Mouse (Mus musculus): ENCODE data around the gene Ubl7. TPM values are rescaled to one million over a fixed set of nuclear protein-coding genes. Genes with fewer than 3 reads are reported as not detected.

Gene Ubl7
- total and polyA plus RNA-seq, 3 experiments = 24.7 to 81.1 (median 37.3) TPM

DNA sequence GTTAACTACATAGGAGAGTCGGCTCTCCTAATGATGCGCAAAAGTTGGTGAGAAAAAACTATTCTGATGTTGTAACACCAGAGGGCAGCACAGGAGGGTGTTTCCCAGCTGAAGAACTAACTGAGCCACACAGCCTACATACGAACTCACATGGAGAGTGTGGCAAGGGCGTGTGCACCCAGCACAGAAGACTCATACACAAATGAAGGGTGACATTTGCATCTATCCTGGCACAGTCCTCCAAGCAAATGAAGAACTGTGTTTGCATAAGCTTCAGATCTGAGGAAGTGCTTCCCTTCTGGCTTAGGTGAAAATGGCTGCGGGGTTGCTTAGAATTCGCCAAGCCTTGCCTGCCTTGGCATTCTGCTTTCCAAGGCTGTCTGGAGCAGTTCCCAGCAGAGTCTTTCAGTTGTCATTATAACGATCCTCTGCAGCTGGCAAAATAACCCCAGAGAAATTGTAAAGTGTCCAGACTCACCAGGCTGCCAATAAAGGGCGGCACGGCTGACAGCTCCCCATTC is 48.8 kb upstream of the Ubl7 start (continued):
- 0 out of 2 replicates have a peak, but pooled peaks have one; percentile 34 for TF ChIP-seq MEF2A (IDR thresholded peaks at IDR 0.05; ENCODE audit: borderline replicate concordance, low read depth, low read length)
- TF ChIP-seq JUN (IDR thresholded peaks at IDR 0.05; ENCODE audit: insufficient read depth, low read depth, low read length) = 0 out of 2 replicates have a peak, but pooled peaks have one; percentile 17
- TF ChIP-seq POLR2A (IDR thresholded peaks at IDR 0.05; ENCODE audit: low read depth, low read length) = no peak
- TF ChIP-seq PAX5 (IDR thresholded peaks at IDR 0.05; ENCODE audit: low read length) = no peak

DNA sequence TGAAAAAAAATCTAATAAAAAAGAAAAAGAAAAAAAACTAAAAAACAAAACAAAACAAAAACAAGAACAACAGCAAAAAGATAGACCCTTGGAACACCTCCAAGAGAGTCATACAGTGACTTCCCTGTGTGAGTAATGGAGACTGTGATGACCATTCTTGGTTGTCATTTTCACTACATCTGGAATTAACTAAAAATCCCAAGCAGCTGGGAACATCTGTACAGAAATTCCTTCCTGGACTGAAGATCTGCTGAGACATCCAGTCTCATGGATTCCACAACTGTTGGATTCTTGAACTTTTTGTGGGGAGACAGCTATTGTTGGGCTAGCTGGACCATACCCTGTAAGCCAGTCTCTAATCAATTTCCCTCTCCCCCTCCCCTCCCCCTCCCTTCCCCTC is 46.4 kb upstream of the Ubl7 start:
- no peaks in the 10 kb centered on the region for H3K9me3 ChIP-seq (replicated peaks; ENCODE audit: low read length)
- TF ChIP-seq JUND (conservative IDR thresholded peaks at IDR 0.05; ENCODE audit: low read depth, low read length) = no peak
- TF ChIP-seq ZKSCAN1 (IDR thresholded peaks at IDR 0.05; ENCODE audit: borderline replicate concordance, low read depth, low read length) = no peak
- TF ChIP-seq RCOR1 (conservative IDR thresholded peaks at IDR 0.05; ENCODE audit: low read depth, low read length) = no peak
- no peak for TF ChIP-seq ZNF384 (IDR thresholded peaks at IDR 0.05; ENCODE audit: low read depth, low read length)
- no peak for TF ChIP-seq CHD1 (IDR thresholded peaks at IDR 0.05; ENCODE audit: low read depth, low read length)
- TF ChIP-seq MEF2A (IDR thresholded peaks at IDR 0.05; ENCODE audit: borderline replicate concordance, low read depth, low read length) = no peak
- no peak for TF ChIP-seq ZMIZ1 (IDR thresholded peaks at IDR 0.05; ENCODE audit: low read depth, low read length)
- TF ChIP-seq ELF1 (IDR thresholded peaks at IDR 0.05; ENCODE audit: low read depth, low read length) = no peak
- no peak for TF ChIP-seq SMC3 (IDR thresholded peaks at IDR 0.05; ENCODE audit: low read depth, low read length)
- TF ChIP-seq TCF12 (IDR thresholded peaks at IDR 0.05; ENCODE audit: low read depth, low read length) = no peak
- TF ChIP-seq TBP (conservative IDR thresholded peaks at IDR 0.05; ENCODE audit: low read depth, low read length) = no peak
- no peak for TF ChIP-seq CHD2 (IDR thresholded peaks at IDR 0.05; ENCODE audit: low read length)
- TF ChIP-seq IRF4 (IDR thresholded peaks at IDR 0.05; ENCODE audit: low read depth, low read length) = no peak
- no peak for TF ChIP-seq GABPA (IDR thresholded peaks at IDR 0.05; ENCODE audit: insufficient replicate concordance, low read depth, low read length)
- TF ChIP-seq NRF1 (IDR thresholded peaks at IDR 0.05; ENCODE audit: low read depth, low read length) = no peak
- H3K4me2 ChIP-seq (ENCODE audit: insufficient read depth, low read depth, poor library complexity, severe bottlenecking) = no peak overlapping the region
- H3K79me2 ChIP-seq (replicated peaks; ENCODE audit: control insufficient read depth, extremely low read depth, insufficient read depth, poor library complexity, severe bottlenecking) = no peaks in the 10 kb centered on the region
- in situ Hi-C loops (cut with MboI; ENCODE audit: low pct_ligation_motif_present, low pct_unique_long_range_greater_than_20kb, low sequenced_read_pairs) (loop anchor here (5.0 kb wide), 1 partner anchor 133 kb away; no protein-coding TSS in a partner anchor), dilution Hi-C loops (cut with MboI; ENCODE audit: extremely low pct_ligation_motif_present, extremely low pct_unique_long_range_greater_than_20kb, low sequenced_read_pairs) (no loop called here)
- no peak for DNase-seq (ENCODE audit: extremely low read depth)
- no peaks in the 10 kb centered on the region for H3K36me3 ChIP-seq (replicated peaks in 1 of 2; ENCODE audit: control insufficient read depth in 1 of 2, insufficient read depth in 1 of 2, low read length in 1 of 2)
- no peak overlapping the region for H3K4me3 ChIP-seq (replicated peaks in 1 of 3; ENCODE audit: low read depth in 2 of 3, low read length in 2 of 3, poor library complexity in 1 of 3)
- peaks cover 2 to 16% of the 10 kb centered on the region in 2 experiments; a peak in 3 of 4 replicates for H3K4me1 ChIP-seq (ENCODE audit: control insufficient read depth in 1 of 2, insufficient read depth in 2 of 2)
- no peak overlapping the region for H3K9ac ChIP-seq (ENCODE audit: insufficient read depth, low read depth)
- no peak overlapping the region for H3K27ac ChIP-seq (ENCODE audit: insufficient read depth, low read depth)
- H3K27me3 ChIP-seq (replicated peaks) = no peaks in the 10 kb centered on the region

DNA sequence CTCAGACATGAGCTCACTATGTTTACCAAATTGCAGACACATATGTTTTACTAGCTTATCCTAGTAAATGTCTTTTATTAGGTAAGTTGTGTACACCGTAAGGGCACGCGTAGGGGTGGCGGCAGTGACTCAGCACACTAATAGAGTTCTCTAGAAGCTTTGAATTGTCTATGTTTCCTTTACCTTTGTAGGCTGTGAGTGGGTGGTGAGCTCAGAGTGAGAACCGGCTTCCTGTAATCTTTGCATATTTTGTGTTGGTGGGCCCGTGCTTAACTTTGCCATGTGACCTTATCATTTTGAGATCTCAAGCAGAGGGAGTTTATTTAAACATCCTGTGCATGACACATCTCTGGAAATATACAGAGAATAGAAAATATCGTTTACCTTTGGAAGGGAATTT is 44.2 kb upstream of the Ubl7 start:
- Histone ChIP-seq H3K79me2 (replicated peaks; ENCODE audit: control insufficient read depth, extremely low read depth, insufficient read depth, poor library complexity, severe bottlenecking) (no peaks in the 10 kb centered on the region), H3K4me1 (ENCODE audit: control insufficient read depth in 1 of 2, insufficient read depth in 2 of 2) (peaks cover 2 to 14% of the 10 kb centered on the region in 2 experiments; a peak in 3 of 4 replicates), H3K27ac (ENCODE audit: insufficient read depth, low read depth) (no peak overlapping the region), H3K9ac (ENCODE audit: insufficient read depth, low read depth) (no peak overlapping the region), H3K36me3 (replicated peaks in 1 of 2; ENCODE audit: control insufficient read depth in 1 of 2, insufficient read depth in 1 of 2, low read length in 1 of 2) (no peaks in the 10 kb centered on the region), H3K9me3 (replicated peaks; ENCODE audit: low read length) (no peaks in the 10 kb centered on the region), H3K27me3 (replicated peaks) (no peaks in the 10 kb centered on the region), H3K4me2 (ENCODE audit: insufficient read depth, low read depth, poor library complexity, severe bottlenecking) (no peak overlapping the region), H3K4me3 (replicated peaks in 1 of 3; ENCODE audit: low read depth in 2 of 3, low read length in 2 of 3, poor library complexity in 1 of 3) (no peak overlapping the region)
- no peak for DNase-seq (ENCODE audit: extremely low read depth)
- TF ChIP-seq ZNF384 (IDR thresholded peaks at IDR 0.05; ENCODE audit: low read depth, low read length) = no peak
- TF ChIP-seq SMC3 (IDR thresholded peaks at IDR 0.05; ENCODE audit: low read depth, low read length) = no peak
- TF ChIP-seq CHD2 (IDR thresholded peaks at IDR 0.05; ENCODE audit: low read length) = no peak
- in situ Hi-C loops (cut with MboI; ENCODE audit: low pct_ligation_motif_present, low pct_unique_long_range_greater_than_20kb, low sequenced_read_pairs) = no loop called here
- dilution Hi-C loops (cut with MboI; ENCODE audit: extremely low pct_ligation_motif_present, extremely low pct_unique_long_range_greater_than_20kb, low sequenced_read_pairs) = no loop called here
